Mouse (Mus musculus): ENCODE measurements around the gene Tmed10.

- TF ChIP-seq POLR2A (IDR thresholded peaks at IDR 0.05; ENCODE audit: borderline replicate concordance, extremely low read depth, low read depth, low read length) (no peak), CTCF (IDR thresholded peaks at IDR 0.05; ENCODE audit: insufficient read depth, low read length) (peak; percentile 37; the same call in 1 of the 2 replicates)
Measured at GRCm38 (mm10) chr12:85380942-85381341, 6.3 kb upstream of the Tmed10 start.

Data from lung, adult 2 months (tissue).